Mouse (Mus musculus): ENCODE results near the gene Fkbp5. TPM values are rescaled to one million over a fixed set of nuclear protein-coding genes. Genes with fewer than 3 reads are reported as not detected.

Gene Fkbp5
- polyA plus RNA-seq, 1 experiment from 2014 or later = 11.4 TPM

DNA sequence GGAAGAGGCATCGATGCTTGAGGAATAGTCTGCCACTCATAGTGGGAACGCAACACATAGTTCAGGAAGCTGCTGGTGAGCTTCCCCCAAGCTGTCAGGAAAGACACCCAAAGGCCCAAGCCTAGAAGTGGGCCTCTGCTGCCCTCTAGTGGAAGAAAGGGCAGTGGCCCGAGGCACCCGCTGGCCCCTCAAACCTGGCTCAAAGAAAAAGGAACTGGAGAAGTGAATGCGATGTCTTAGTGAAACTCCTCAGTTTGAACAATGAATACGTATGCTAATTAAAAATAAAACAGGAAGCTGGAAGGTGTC lies 10.7 kb upstream of the Fkbp5 start:
- Histone ChIP-seq H3K4me1 (replicated peaks; ENCODE audit: control insufficient read depth, insufficient read depth, low read length) (no peaks in the 10 kb centered on the region; the same call in 1 of the 2 replicates), H3K4me2 (ENCODE audit: low read depth, low read length, severe bottlenecking) (no peak overlapping the region), H3K9me3 (ENCODE audit: control insufficient read depth, low read length) (no peaks in the 10 kb centered on the region), H3K9ac (ENCODE audit: low read length) (no peak overlapping the region), H3K27ac (ENCODE audit: low read depth, low read length) (no peak overlapping the region), H3K36me3 (ENCODE audit: control insufficient read depth, insufficient read depth, low read length) (no peaks in the 10 kb centered on the region), H3K27me3 (ENCODE audit: control insufficient read depth, insufficient read depth, low read length) (no peaks in the 10 kb centered on the region; the same call in 1 of the 2 replicates), H3K4me3 (ENCODE audit: low read depth, low read length) (no peak overlapping the region)
- 7% methylated on average over 6 of the region's 6 CpGs for WGBS
- DNase-seq (ENCODE audit: low spot score) = peak; percentile 90
- no peak for ATAC-seq (replicated peaks; ENCODE audit: low FRiP score)

DNA sequence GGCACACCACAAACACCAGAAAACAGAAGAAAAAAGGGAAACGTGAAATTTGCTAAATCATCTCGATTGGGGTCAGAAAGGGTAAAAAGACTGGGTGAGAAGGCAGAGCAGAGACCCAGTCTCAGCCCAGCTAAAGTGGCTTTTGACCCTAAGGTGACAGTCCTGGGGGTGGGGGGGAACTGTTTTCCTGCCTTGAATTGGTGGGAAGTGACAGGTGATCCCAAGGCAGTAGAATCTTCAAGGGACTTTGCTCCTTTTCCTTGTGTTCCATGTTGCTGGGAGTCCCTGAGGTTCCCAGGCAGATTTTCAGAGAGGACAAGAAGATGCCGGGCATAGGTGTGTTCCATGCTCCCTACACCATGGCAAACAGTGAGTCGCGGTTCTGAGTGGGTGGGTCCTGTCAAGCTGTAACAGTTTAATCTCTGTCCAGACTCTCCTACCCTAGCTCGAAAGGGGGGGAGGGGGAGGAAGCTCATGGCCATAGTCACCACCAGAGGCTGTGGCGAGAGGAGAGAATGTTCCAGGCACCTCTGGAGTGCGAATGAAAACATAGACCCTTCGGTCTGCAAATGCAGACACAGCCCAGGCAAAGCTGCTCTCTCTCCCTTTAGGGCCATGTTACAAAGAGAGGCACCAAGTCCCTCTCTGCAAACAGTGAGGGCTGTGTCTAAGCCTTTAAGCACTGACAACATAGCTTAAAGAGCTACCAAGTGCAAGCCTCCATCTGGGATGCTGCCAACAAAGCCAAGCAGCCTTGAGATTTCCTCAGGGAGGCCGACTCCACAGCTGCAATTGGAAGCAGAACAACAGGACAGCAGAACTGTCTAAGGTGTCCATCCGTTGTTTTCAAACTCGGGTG lies 10.1 kb upstream of the Fkbp5 start:
- H3K4me2 ChIP-seq (ENCODE audit: low read depth, low read length, severe bottlenecking) = no peak overlapping the region
- H3K27ac ChIP-seq (ENCODE audit: low read depth, low read length) = no peak overlapping the region
- no peak overlapping the region for H3K4me3 ChIP-seq (ENCODE audit: low read depth, low read length)
- no peaks in the 10 kb centered on the region; the same call in 1 of the 2 replicates for H3K4me1 ChIP-seq (replicated peaks; ENCODE audit: control insufficient read depth, insufficient read depth, low read length)
- DNase-seq (ENCODE audit: low spot score) (no peak), ATAC-seq (replicated peaks; ENCODE audit: low FRiP score) (no peak)
- WGBS = 50% methylated on average over 12 of the region's 12 CpGs
- H3K9ac ChIP-seq (ENCODE audit: low read length) = no peak overlapping the region
- no peaks in the 10 kb centered on the region; the same call in 1 of the 2 replicates for H3K27me3 ChIP-seq (ENCODE audit: control insufficient read depth, insufficient read depth, low read length)
- H3K36me3 ChIP-seq (ENCODE audit: control insufficient read depth, insufficient read depth, low read length) = no peaks in the 10 kb centered on the region
- no peaks in the 10 kb centered on the region for H3K9me3 ChIP-seq (ENCODE audit: control insufficient read depth, low read length)

GRCm38 (mm10) chr17:28524831-28525430 lies 7.6 kb upstream of the Fkbp5 start:
- DNase-seq (ENCODE audit: low spot score) (no peak), ATAC-seq (replicated peaks; ENCODE audit: low FRiP score) (no peak)
- Histone ChIP-seq H3K9ac (ENCODE audit: low read length) (no peak overlapping the region), H3K36me3 (ENCODE audit: control insufficient read depth, insufficient read depth, low read length) (no peaks in the 10 kb centered on the region), H3K4me3 (ENCODE audit: low read depth, low read length) (no peak overlapping the region), H3K4me1 (replicated peaks; ENCODE audit: control insufficient read depth, insufficient read depth, low read length) (no peaks in the 10 kb centered on the region; the same call in 1 of the 2 replicates), H3K9me3 (ENCODE audit: control insufficient read depth, low read length) (no peaks in the 10 kb centered on the region), H3K27me3 (ENCODE audit: control insufficient read depth, insufficient read depth, low read length) (peaks cover 3% of the 10 kb centered on the region), H3K27ac (ENCODE audit: low read depth, low read length) (no peak overlapping the region), H3K4me2 (ENCODE audit: low read depth, low read length, severe bottlenecking) (no peak overlapping the region)
- 84% methylated on average over 4 of the region's 4 CpGs for WGBS

DNA sequence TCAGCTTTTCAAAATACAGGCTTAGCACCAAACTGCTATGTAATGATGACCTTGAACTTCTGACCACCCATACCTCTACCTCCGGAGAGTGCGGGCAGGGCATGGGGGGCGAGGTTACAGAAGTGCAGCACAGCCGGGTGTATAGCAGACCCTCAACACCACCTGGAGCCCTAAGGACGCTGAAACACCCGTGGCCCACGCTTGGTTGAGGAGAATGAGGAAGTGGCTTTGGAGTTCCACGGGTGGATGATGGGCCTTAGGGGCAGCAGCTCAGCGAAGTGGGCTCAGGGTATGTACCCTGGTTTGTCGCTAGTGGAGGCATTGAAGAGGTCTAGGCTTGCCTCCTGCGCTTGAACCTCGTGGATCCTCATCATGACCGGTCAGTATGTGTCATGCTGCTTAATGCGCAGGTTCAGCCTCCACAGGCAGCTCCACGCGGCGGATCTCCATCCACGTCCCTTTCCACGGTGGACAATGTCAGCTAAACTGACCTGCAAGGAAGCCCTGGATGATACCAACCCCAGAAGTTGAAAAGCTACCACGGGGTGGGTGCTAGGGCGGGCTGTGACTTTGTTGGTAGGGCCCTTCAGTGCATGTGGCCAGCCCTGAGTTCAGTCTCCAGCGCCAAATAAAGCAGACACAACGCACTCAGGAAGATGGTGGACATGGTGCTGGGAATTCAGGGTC lies 6.8 kb upstream of the Fkbp5 start:
- no peak overlapping the region for H3K27ac ChIP-seq (ENCODE audit: low read depth, low read length)
- H3K27me3 ChIP-seq (ENCODE audit: control insufficient read depth, insufficient read depth, low read length) = peaks cover 3% of the 10 kb centered on the region
- H3K4me1 ChIP-seq (replicated peaks; ENCODE audit: control insufficient read depth, insufficient read depth, low read length) = no peaks in the 10 kb centered on the region; the same call in 1 of the 2 replicates
- WGBS = 87% methylated on average over 23 of the region's 23 CpGs
- H3K36me3 ChIP-seq (ENCODE audit: control insufficient read depth, insufficient read depth, low read length) = no peaks in the 10 kb centered on the region
- H3K4me2 ChIP-seq (ENCODE audit: low read depth, low read length, severe bottlenecking) = no peak overlapping the region
- no peak overlapping the region for H3K4me3 ChIP-seq (ENCODE audit: low read depth, low read length)
- no peaks in the 10 kb centered on the region for H3K9me3 ChIP-seq (ENCODE audit: control insufficient read depth, low read length)
- no peak for DNase-seq (ENCODE audit: low spot score)
- ATAC-seq (replicated peaks; ENCODE audit: low FRiP score) = no peak
- no peak overlapping the region for H3K9ac ChIP-seq (ENCODE audit: low read length)

DNA sequence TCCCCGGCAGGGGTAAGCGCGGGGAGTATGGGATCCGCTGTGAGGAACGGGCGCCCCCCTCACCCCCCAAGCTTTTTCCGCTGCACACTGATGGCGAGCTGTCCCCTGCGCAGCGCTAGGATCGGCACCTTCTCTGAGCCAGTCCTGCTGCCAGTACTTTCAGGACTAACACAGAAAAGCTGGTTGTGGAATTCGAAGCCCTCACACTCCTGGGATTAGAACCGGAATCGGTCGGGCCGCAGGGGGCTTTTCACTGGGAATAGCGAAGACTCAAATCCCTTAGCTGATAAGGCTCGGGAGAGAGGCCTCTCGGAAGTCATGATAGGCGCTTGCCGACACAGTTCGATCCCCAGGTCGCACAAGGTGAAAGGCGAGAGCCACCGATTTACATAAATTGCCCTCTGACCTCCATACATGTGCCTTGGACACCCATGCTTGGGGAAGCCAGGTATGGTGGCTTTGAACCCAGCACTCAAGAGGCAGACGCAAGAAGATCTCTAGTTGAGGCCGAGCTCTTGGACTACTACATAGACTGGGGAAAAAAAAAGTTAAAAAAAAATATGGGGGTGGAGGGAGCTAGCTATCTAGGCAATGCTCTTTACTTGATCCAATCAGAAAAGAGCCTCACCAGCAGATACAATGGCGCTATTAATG lies 6.2 kb upstream of the Fkbp5 start:
- ATAC-seq (replicated peaks; ENCODE audit: low FRiP score) = peak; percentile 30; the same call in 1 of the 2 replicates
- Histone ChIP-seq H3K4me2 (ENCODE audit: low read depth, low read length, severe bottlenecking) (peak overlapping the region; percentile 76), H3K27me3 (ENCODE audit: control insufficient read depth, insufficient read depth, low read length) (peaks cover 6% of the 10 kb centered on the region), H3K4me1 (replicated peaks; ENCODE audit: control insufficient read depth, insufficient read depth, low read length) (peaks cover 3% of the 10 kb centered on the region; the same call in 1 of the 2 replicates), H3K27ac (ENCODE audit: low read depth, low read length) (no peak overlapping the region), H3K4me3 (ENCODE audit: low read depth, low read length) (peak overlapping the region; percentile 48), H3K9ac (ENCODE audit: low read length) (peak overlapping the region; percentile 56), H3K36me3 (ENCODE audit: control insufficient read depth, insufficient read depth, low read length) (no peaks in the 10 kb centered on the region), H3K9me3 (ENCODE audit: control insufficient read depth, low read length) (no peaks in the 10 kb centered on the region)
- 5% methylated on average over 28 of the region's 28 CpGs for WGBS
- no peak for DNase-seq (ENCODE audit: low spot score)

- H3K4me1 ChIP-seq (replicated peaks; ENCODE audit: control insufficient read depth, insufficient read depth, low read length) = peaks cover 8% of the 10 kb centered on the region
- H3K4me3 ChIP-seq (ENCODE audit: low read depth, low read length) = peak overlapping the region; percentile 48
- peaks cover 6% of the 10 kb centered on the region for H3K27me3 ChIP-seq (ENCODE audit: control insufficient read depth, insufficient read depth, low read length)
- H3K9ac ChIP-seq (ENCODE audit: low read length) = peak overlapping the region; percentile 56
- H3K4me2 ChIP-seq (ENCODE audit: low read depth, low read length, severe bottlenecking) = peak overlapping the region; percentile 76
- DNase-seq (ENCODE audit: low spot score) (peak; percentile 91), ATAC-seq (replicated peaks; ENCODE audit: low FRiP score) (peak; percentile 83)
- under 1% methylated on average over 52 of the region's 66 CpGs for WGBS
- H3K27ac ChIP-seq (ENCODE audit: low read depth, low read length) = peak overlapping the region; percentile 46
- H3K9me3 ChIP-seq (ENCODE audit: control insufficient read depth, low read length) = no peaks in the 10 kb centered on the region
- H3K36me3 ChIP-seq (ENCODE audit: control insufficient read depth, insufficient read depth, low read length) = no peaks in the 10 kb centered on the region
Observed at GRCm38 (mm10) chr17:28522623-28523354, 5.5 kb upstream of the Fkbp5 start.

DNA sequence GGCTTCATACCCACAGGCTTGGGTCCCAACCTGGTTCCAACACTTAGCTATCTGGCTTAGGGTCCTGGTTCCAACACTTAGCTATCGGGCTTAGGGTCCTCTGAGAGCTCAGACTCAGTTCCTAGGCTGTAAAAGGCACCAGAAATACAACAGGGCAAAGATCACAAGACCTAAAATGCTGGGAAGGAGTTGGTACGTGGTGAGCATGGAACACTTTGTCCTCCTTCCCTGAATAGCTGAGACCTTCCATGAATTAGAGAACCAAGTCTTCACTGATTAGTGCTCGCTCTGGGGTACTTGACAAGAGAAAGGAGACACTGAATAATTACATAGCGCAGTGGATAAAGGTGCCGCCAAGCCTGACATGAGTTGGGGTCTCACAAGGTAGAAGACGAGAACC lies 4.6 kb upstream of the Fkbp5 start:
- DNase-seq (ENCODE audit: low spot score) (no peak), ATAC-seq (replicated peaks; ENCODE audit: low FRiP score) (no peak)
- H3K36me3 ChIP-seq (ENCODE audit: control insufficient read depth, insufficient read depth, low read length) = no peaks in the 10 kb centered on the region
- H3K4me3 ChIP-seq (ENCODE audit: low read depth, low read length) = peak overlapping the region; percentile 48
- WGBS = 34% methylated on average over 6 of the region's 6 CpGs
- no peaks in the 10 kb centered on the region for H3K9me3 ChIP-seq (ENCODE audit: control insufficient read depth, low read length)
- no peak overlapping the region for H3K27ac ChIP-seq (ENCODE audit: low read depth, low read length)
- H3K4me2 ChIP-seq (ENCODE audit: low read depth, low read length, severe bottlenecking) = peak overlapping the region; percentile 76
- H3K9ac ChIP-seq (ENCODE audit: low read length) = no peak overlapping the region
- H3K4me1 ChIP-seq (replicated peaks; ENCODE audit: control insufficient read depth, insufficient read depth, low read length) = peaks cover 13% of the 10 kb centered on the region
- peaks cover 8% of the 10 kb centered on the region for H3K27me3 ChIP-seq (ENCODE audit: control insufficient read depth, insufficient read depth, low read length)

Measured in forebrain, embryonic 11.5 days (tissue).